Mouse (Mus musculus): ENCODE measurements at regions not wholly inside any gene's neighbourhood (a gene's known extent, or its start where the extent isn't known, plus 50 kb on each side); places are given as distances from the start of the nearest gene placed in this dataset.
"Not testable (repeated sequence)": the region's sequence is repeated elsewhere in the genome, so short reads cannot be mapped to it uniquely, and the experiment has no call there.

DNA sequence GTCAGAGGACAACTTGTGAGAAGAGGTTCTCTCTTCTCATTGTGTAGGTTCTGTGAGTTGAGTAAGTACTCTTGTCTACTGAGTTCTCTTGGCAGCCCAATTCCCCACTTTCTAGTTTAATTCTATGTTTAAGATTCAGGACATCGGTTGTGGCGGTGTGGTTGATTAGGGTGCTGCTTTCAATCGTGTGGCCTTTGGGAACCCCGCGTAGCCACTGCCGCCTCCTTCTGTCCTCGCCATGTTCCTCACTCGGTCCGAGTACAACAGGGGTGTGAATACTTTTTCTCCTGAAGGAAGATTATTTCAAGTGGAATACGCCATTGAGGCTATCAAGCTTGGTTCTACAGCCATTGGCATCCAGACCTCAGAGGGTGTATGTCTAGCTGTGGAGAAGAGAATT lies 73.3 kb upstream of the Btbd11 start:
- TF ChIP-seq CTCF (IDR thresholded peaks at IDR 0.05); POLR2A (IDR thresholded peaks at IDR 0.05; ENCODE audit: insufficient read depth, low read depth, low read length); EP300 (IDR thresholded peaks at IDR 0.05; ENCODE audit: insufficient read depth, low read depth, low read length): not testable (repeated sequence)
